Comparison of ENCODE assay signal across 19 mouse cellular contexts in the genomic region with DNA sequence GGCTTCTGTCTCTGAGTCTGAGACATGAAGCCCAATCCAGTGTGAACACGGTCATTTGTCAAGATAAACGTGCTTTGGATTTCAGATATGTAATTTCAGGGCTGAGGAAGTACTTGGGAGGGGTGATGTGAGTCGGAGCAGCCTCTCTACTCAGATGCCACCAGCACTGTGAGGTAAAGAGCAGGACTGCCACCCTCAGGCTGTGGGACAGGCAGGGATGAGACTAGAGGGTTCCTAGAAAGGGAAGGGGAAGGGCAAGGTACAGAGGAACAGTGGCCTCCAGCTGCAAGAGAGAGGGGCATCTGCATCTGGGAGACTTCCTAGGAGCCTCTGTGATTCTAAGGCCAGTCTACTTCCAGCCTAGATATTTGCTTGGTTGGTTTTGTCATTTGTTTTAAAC.
DNase-seq lines count a peak whose midpoint lies in the region; ATAC-seq lines count a peak whose summit lies in the region.
"Had no signal": no experiment of that assay in that cellular context is flagged by ENCODE, and none has a peak within 500 bp of the region (broad histone marks: within the 10 kb centered on the region; RNA-seq: fewer than 3 reads in every experiment).

No protein-coding gene starts in this region.

- no peaks in the 10 kb centered on the region for H3K36me3 ChIP-seq in heart, embryonic 10.5 days
- no peaks in the 10 kb centered on the region for H3K36me3 ChIP-seq in kidney, embryonic 14.5 days (ENCODE audit: control insufficient read depth, insufficient read depth, low read length)
- H3K36me3 ChIP-seq: limb, embryonic 13.5 days; midbrain, embryonic 10.5 days; neural tube, embryonic 13.5 days had no signal

- H3K27ac ChIP-seq in heart, embryonic 10.5 days = peak overlapping the region; percentile 17; the same call in 1 of the 2 replicates
- H3K27ac ChIP-seq in kidney, embryonic 14.5 days (ENCODE audit: low read depth, low read length) = peak overlapping the region; percentile 42; the same call in 1 of the 2 replicates
- H3K27ac ChIP-seq: gastrocnemius, adult 2 months; limb, embryonic 13.5 days; midbrain, embryonic 10.5 days; neural tube, embryonic 13.5 days had no signal

- 0 out of 2 replicates have a peak, but pooled peaks cover 6% of the 10 kb centered on the region for H3K4me1 ChIP-seq in heart, embryonic 10.5 days
- no peaks in the 10 kb centered on the region for H3K4me1 ChIP-seq in kidney, embryonic 14.5 days (ENCODE audit: control insufficient read depth, insufficient read depth, low read length)

- ATAC-seq in kidney, embryonic 14.5 days (ENCODE audit: low FRiP score, low TSS enrichment) = no peak
- ATAC-seq: forebrain, embryonic 14.5 days had no signal

- no peak overlapping the region for H3K9ac ChIP-seq in kidney, embryonic 14.5 days (ENCODE audit: low read depth, low read length)
- H3K9ac ChIP-seq: limb, embryonic 13.5 days; neural tube, embryonic 13.5 days had no signal

- H3K4me3 ChIP-seq in heart, embryonic 10.5 days = no peak overlapping the region
- no peak overlapping the region for H3K4me3 ChIP-seq in kidney, embryonic 14.5 days (ENCODE audit: low read length)
- H3K4me3 ChIP-seq: erythroblast, embryonic 14.5 days; gastrocnemius, adult 2 months; limb, embryonic 13.5 days; midbrain, embryonic 10.5 days; neural tube, embryonic 13.5 days had no signal

- no peak overlapping the region for H3K4me2 ChIP-seq in kidney, embryonic 14.5 days (replicated peaks; ENCODE audit: low read depth, low read length)
- H3K4me2 ChIP-seq: limb, embryonic 13.5 days; neural tube, embryonic 13.5 days had no signal

- 17% methylated on average over 3 of the region's 3 CpGs for WGBS in heart, embryonic 10.5 days
- WGBS in kidney, embryonic 14.5 days = 57% methylated on average over 3 of the region's 3 CpGs

- no peaks in the 10 kb centered on the region for H3K27me3 ChIP-seq in heart, embryonic 10.5 days (ENCODE audit: insufficient read depth, poor library complexity, severe bottlenecking)
- H3K27me3 ChIP-seq in kidney, embryonic 14.5 days (ENCODE audit: control insufficient read depth, insufficient read depth, low read length) = no peaks in the 10 kb centered on the region
- H3K27me3 ChIP-seq: limb, embryonic 13.5 days; neural tube, embryonic 13.5 days had no signal

- no peak for DNase-seq in heart, embryonic 10.5 days (ENCODE audit: low spot score)
- DNase-seq in heart, adult 9 months (ENCODE audit: low spot score in 2 of 2) = no peak
- no peak for DNase-seq in kidney, adult 9 months
- peak; percentile 11 for DNase-seq in brain, adult 2 months (ENCODE audit: low read depth, low spot score)
- DNase-seq in kidney, postnatal 4 days = peak; percentile 9 to 21
- no peak for DNase-seq in spleen, postnatal 4 days (ENCODE audit: low spot score in 2 of 2)
- DNase-seq: adrenal gland, postnatal 14 days; cerebellum, adult 18-20 months; gastrocnemius, adult 2 months; heart, adult 18-20 months; layer of hippocampus, adult 9-11 months; lung, postnatal 10 days; thymus, postnatal 4 days had no signal

- no peaks in the 10 kb centered on the region for H3K9me3 ChIP-seq in heart, embryonic 10.5 days
- no peaks in the 10 kb centered on the region for H3K9me3 ChIP-seq in kidney, embryonic 14.5 days (ENCODE audit: control insufficient read depth, low read length)
- H3K9me3 ChIP-seq: limb, embryonic 13.5 days; midbrain, embryonic 10.5 days; neural tube, embryonic 13.5 days had no signal

Comparison
In these comparisons a context has a peak if more than half of its experiments do, and no peak if none do; other contexts are left out.
1. DNase-seq: peak in brain, adult 2 months (single experiment) and kidney, postnatal 4 days (2 of 2); none in heart, embryonic 10.5 days (single experiment), heart, adult 9 months (0 of 2), kidney, adult 9 months (single experiment) and spleen, postnatal 4 days (0 of 2).